Mouse (Mus musculus): ENCODE data around the gene H1fnt. TPM values are rescaled to one million over a fixed set of nuclear protein-coding genes. Genes with fewer than 3 reads are reported as not detected.

Gene H1fnt
- total and polyA plus RNA-seq, 2 experiments from 2014 or later: not detected

- H3K4me2 ChIP-seq (ENCODE audit: low read depth, low read length, poor library complexity, severe bottlenecking): no peak within 1 kb of the TSS
- no peaks in the 10 kb centered on the region for H3K27me3 ChIP-seq (ENCODE audit: insufficient read depth, low read length)
- no peak within 1 kb of the TSS for H3K27ac ChIP-seq (ENCODE audit: low read depth, low read length)
- TF ChIP-seq CTCF (IDR thresholded peaks at IDR 0.05): no peak
- H3K9me3 ChIP-seq (ENCODE audit: low read length): no peaks in the 10 kb centered on the region
- peak; percentile 41 for DNase-seq (ENCODE audit: low spot score)
- no peaks in the 10 kb centered on the region for H3K36me3 ChIP-seq (ENCODE audit: insufficient read depth, low read length)
- no peak within 1 kb of the TSS for H3K4me3 ChIP-seq (ENCODE audit: low read depth, low read length)
- no peak within 1 kb of the TSS for H3K9ac ChIP-seq (replicated peaks; ENCODE audit: low read length, poor library complexity, severe bottlenecking)
- WGBS: 77% methylated on average over 4 of the region's 4 CpGs
- no peaks in the 10 kb centered on the region for H3K4me1 ChIP-seq (ENCODE audit: insufficient read depth, low read length)
- no peak for ATAC-seq (ENCODE audit: low FRiP score)
These were observed 36.2 kb downstream of the H1fnt start, which contains the start of the genes Gm44579 and Olfr287 for GRCm38 (mm10) chr15:98220877-98221276. Gene Gm44579, minus strand, starts transcription at chr15:98220977. Gene Olfr287, minus strand, starts transcription at chr15:98221056.

- Histone ChIP-seq H3K27ac (ENCODE audit: low read depth, low read length) (no peak overlapping the region), H3K4me3 (ENCODE audit: low read depth, low read length) (no peak overlapping the region), H3K27me3 (ENCODE audit: insufficient read depth, low read length) (no peaks in the 10 kb centered on the region), H3K9ac (replicated peaks; ENCODE audit: low read length, poor library complexity, severe bottlenecking) (no peak overlapping the region), H3K9me3 (ENCODE audit: low read length) (no peaks in the 10 kb centered on the region), H3K36me3 (ENCODE audit: insufficient read depth, low read length) (no peaks in the 10 kb centered on the region), H3K4me1 (ENCODE audit: insufficient read depth, low read length) (no peaks in the 10 kb centered on the region), H3K4me2 (ENCODE audit: low read depth, low read length, poor library complexity, severe bottlenecking) (no peak overlapping the region)
- DNase-seq (ENCODE audit: low spot score) (no peak), ATAC-seq (ENCODE audit: low FRiP score) (no peak)
- WGBS: 72% methylated on average over 5 of the region's 5 CpGs
- no peak for TF ChIP-seq CTCF (IDR thresholded peaks at IDR 0.05)
These were observed 43.0 kb downstream of the H1fnt start for GRCm38 (mm10) chr15:98214130-98214529.

GRCm38 (mm10) chr15:98213336-98213870 lies 43.7 kb downstream of the H1fnt start:
- WGBS: 81% methylated on average over 5 of the region's 5 CpGs
- Histone ChIP-seq H3K36me3 (ENCODE audit: insufficient read depth, low read length) (no peaks in the 10 kb centered on the region), H3K27ac (ENCODE audit: low read depth, low read length) (no peak overlapping the region), H3K27me3 (ENCODE audit: insufficient read depth, low read length) (no peaks in the 10 kb centered on the region), H3K4me1 (ENCODE audit: insufficient read depth, low read length) (no peaks in the 10 kb centered on the region), H3K9ac (replicated peaks; ENCODE audit: low read length, poor library complexity, severe bottlenecking) (no peak overlapping the region), H3K4me2 (ENCODE audit: low read depth, low read length, poor library complexity, severe bottlenecking) (no peak overlapping the region), H3K9me3 (ENCODE audit: low read length) (no peaks in the 10 kb centered on the region), H3K4me3 (ENCODE audit: low read depth, low read length) (no peak overlapping the region)
- DNase-seq (ENCODE audit: low spot score): no peak
- ATAC-seq (ENCODE audit: low FRiP score): no peak
- no peak for TF ChIP-seq CTCF (IDR thresholded peaks at IDR 0.05)

- H3K4me3 ChIP-seq (ENCODE audit: low read depth, low read length): no peak overlapping the region
- H3K4me2 ChIP-seq (ENCODE audit: low read depth, low read length, poor library complexity, severe bottlenecking): no peak overlapping the region
- no peak for TF ChIP-seq CTCF (IDR thresholded peaks at IDR 0.05)
- DNase-seq (ENCODE audit: low spot score) (no peak), ATAC-seq (ENCODE audit: low FRiP score) (no peak)
- H3K36me3 ChIP-seq (ENCODE audit: insufficient read depth, low read length): no peaks in the 10 kb centered on the region
- H3K27me3 ChIP-seq (ENCODE audit: insufficient read depth, low read length): no peaks in the 10 kb centered on the region
- WGBS: 78% methylated on average over 7 of the region's 7 CpGs
- H3K27ac ChIP-seq (ENCODE audit: low read depth, low read length): no peak overlapping the region
- H3K9ac ChIP-seq (replicated peaks; ENCODE audit: low read length, poor library complexity, severe bottlenecking): no peak overlapping the region
- H3K9me3 ChIP-seq (ENCODE audit: low read length): no peaks in the 10 kb centered on the region
- no peaks in the 10 kb centered on the region for H3K4me1 ChIP-seq (ENCODE audit: insufficient read depth, low read length)
These were observed 47.4 kb downstream of the H1fnt start for GRCm38 (mm10) chr15:98209676-98210075.

Other genes with a start within 250 kb of the H1fnt start
- 96.2 and 102 TPM in 2 replicates for gene Pfkm, start 164.7 kb downstream of the H1fnt start, total RNA-seq (2014; rRNA removed)
- gene Pfkm, start 164.7 kb downstream of the H1fnt start, polyA plus RNA-seq (2015; fragmentation: Nextera tagmentation; extraction: Ambion mirVana): 89.9 and 96.4 TPM in 2 replicates
- gene Senp1, start 163.5 kb downstream of the H1fnt start, total RNA-seq (2014; rRNA removed): 17.4 and 18.2 TPM in 2 replicates
- gene Senp1, start 163.5 kb downstream of the H1fnt start, polyA plus RNA-seq (2015; fragmentation: Nextera tagmentation; extraction: Ambion mirVana): 12.1 and 12.4 TPM in 2 replicates
- 60.5 and 72.7 TPM in 2 replicates for gene Asb8, start 91.7 kb downstream of the H1fnt start, total RNA-seq (2014; rRNA removed)
- 59.2 and 64.9 TPM in 2 replicates for gene Asb8, start 91.7 kb downstream of the H1fnt start, polyA plus RNA-seq (2015; fragmentation: Nextera tagmentation; extraction: Ambion mirVana)
- 127 and 129 TPM in 2 replicates for gene Ccdc184, start 90.1 kb downstream of the H1fnt start, total RNA-seq (2014; rRNA removed)
- 132 and 145 TPM in 2 replicates for gene Ccdc184, start 90.1 kb downstream of the H1fnt start, polyA plus RNA-seq (2015; fragmentation: Nextera tagmentation; extraction: Ambion mirVana)
- gene Olfr288, start 61.8 kb downstream of the H1fnt start, total RNA-seq (2014; rRNA removed): not detected in 2 replicates
- gene Olfr288, start 61.8 kb downstream of the H1fnt start, polyA plus RNA-seq (2015; fragmentation: Nextera tagmentation; extraction: Ambion mirVana): not detected in 2 replicates
- gene Gm44579, start 36.3 kb downstream of the H1fnt start, total RNA-seq (2014; rRNA removed): not detected in 2 replicates
- 0.09 and 0.11 TPM in 2 replicates for gene Gm44579, start 36.3 kb downstream of the H1fnt start, polyA plus RNA-seq (2015; fragmentation: Nextera tagmentation; extraction: Ambion mirVana)
- 0.44 and 1.2 TPM in 2 replicates for gene Olfr287, start 36.2 kb downstream of the H1fnt start, total RNA-seq (2014; rRNA removed)
- gene Olfr287, start 36.2 kb downstream of the H1fnt start, polyA plus RNA-seq (2015; fragmentation: Nextera tagmentation; extraction: Ambion mirVana): 1.2 and 1.5 TPM in 2 replicates
- not detected in 2 replicates for gene Olfr286, start 22.8 kb downstream of the H1fnt start, total RNA-seq (2014; rRNA removed)
- not detected in 2 replicates for gene Olfr286, start 22.8 kb downstream of the H1fnt start, polyA plus RNA-seq (2015; fragmentation: Nextera tagmentation; extraction: Ambion mirVana)
- gene Zfp641, start 38.9 kb upstream of the H1fnt start, total RNA-seq (2014; rRNA removed): 21.4 and 22.5 TPM in 2 replicates
- gene Zfp641, start 38.9 kb upstream of the H1fnt start, polyA plus RNA-seq (2015; fragmentation: Nextera tagmentation; extraction: Ambion mirVana): 10.9 and 12.8 TPM in 2 replicates
- gene Olfr285, start 60.1 kb upstream of the H1fnt start, total RNA-seq (2014; rRNA removed): not detected in 2 replicates
- not detected in 2 replicates for gene Olfr285, start 60.1 kb upstream of the H1fnt start, polyA plus RNA-seq (2015; fragmentation: Nextera tagmentation; extraction: Ambion mirVana)
- gene Olfr284, start 83.7 kb upstream of the H1fnt start, total RNA-seq (2014; rRNA removed): not detected in 2 replicates
- 0.18 TPM in 1 of 2 replicates, not detected in the other for gene Olfr284, start 83.7 kb upstream of the H1fnt start, polyA plus RNA-seq (2015; fragmentation: Nextera tagmentation; extraction: Ambion mirVana)
- not detected in 2 replicates for gene Olfr283, start 123.7 kb upstream of the H1fnt start, total RNA-seq (2014; rRNA removed)
- not detected in 2 replicates for gene Olfr283, start 123.7 kb upstream of the H1fnt start, polyA plus RNA-seq (2015; fragmentation: Nextera tagmentation; extraction: Ambion mirVana)
- gene Olfr282, start 173.9 kb upstream of the H1fnt start, total RNA-seq (2014; rRNA removed): not detected in 2 replicates
- not detected in 2 replicates for gene Olfr282, start 173.9 kb upstream of the H1fnt start, polyA plus RNA-seq (2015; fragmentation: Nextera tagmentation; extraction: Ambion mirVana)
- gene Olfr281, start 195.3 kb upstream of the H1fnt start, total RNA-seq (2014; rRNA removed): not detected in 2 replicates
- gene Olfr281, start 195.3 kb upstream of the H1fnt start, polyA plus RNA-seq (2015; fragmentation: Nextera tagmentation; extraction: Ambion mirVana): not detected in 2 replicates
- gene OR5BS1P, start 212.6 kb upstream of the H1fnt start, total RNA-seq (2014; rRNA removed): not detected in 2 replicates
- gene OR5BS1P, start 212.6 kb upstream of the H1fnt start, polyA plus RNA-seq (2015; fragmentation: Nextera tagmentation; extraction: Ambion mirVana): not detected in 2 replicates
- not detected in 2 replicates for gene Lalba, start 225.4 kb upstream of the H1fnt start, total RNA-seq (2014; rRNA removed)
- not detected in 2 replicates for gene Lalba, start 225.4 kb upstream of the H1fnt start, polyA plus RNA-seq (2015; fragmentation: Nextera tagmentation; extraction: Ambion mirVana)
- gene Olfr279, start 235.1 kb upstream of the H1fnt start, total RNA-seq (2014; rRNA removed): not detected in 2 replicates
- gene Olfr279, start 235.1 kb upstream of the H1fnt start, polyA plus RNA-seq (2015; fragmentation: Nextera tagmentation; extraction: Ambion mirVana): not detected in 2 replicates

Measured in midbrain, postnatal 0 days (tissue).